Mouse (Mus musculus): ENCODE data around the gene Cenpp.
A peak's percentile ranks its signal among the peaks of the same experiment; 100 is the strongest.
"Not testable (repeated sequence)": the region's sequence is repeated elsewhere in the genome, so short reads cannot be mapped to it uniquely, and the experiment has no call there.

Gene Cenpp

DNA sequence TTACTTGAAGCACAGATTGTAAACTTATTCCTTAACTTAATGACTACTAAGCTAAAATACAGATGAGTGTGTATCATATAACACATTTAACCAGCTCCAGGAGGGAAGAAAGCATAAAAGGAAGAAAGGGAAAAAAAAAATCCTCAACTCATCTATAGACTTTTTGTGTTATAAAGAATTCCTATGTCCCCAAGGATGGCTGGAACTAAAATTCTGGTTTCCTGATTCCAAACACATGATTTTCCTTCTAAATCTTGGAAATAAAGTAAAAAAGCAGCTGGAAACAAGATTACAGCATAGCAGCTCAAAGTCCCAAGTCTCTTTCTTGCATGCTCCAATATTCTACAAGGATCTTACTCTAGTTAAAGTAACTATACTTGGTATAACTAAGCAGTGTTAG, 49.0 kb downstream of the Cenpp start:
- DNase-seq = no peak

DNA sequence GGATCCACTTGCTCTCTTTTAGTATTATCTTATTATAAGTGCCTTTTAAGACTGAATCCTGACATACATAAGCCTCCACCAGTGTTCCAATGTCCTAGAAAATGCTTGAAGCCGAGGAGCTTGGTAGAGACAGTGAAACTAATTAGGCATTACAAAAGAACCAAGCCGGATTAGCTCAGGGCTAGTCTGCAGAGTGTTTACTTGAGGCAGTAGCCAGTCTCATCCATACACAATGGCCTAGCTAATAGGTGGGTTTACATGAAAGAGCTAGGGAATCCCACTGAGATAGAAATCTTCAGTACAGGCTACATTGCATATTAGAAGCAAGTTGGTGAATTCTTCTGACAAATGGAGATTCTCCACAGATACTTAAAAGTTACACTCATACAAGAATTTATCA, 50.0 kb downstream of the Cenpp start:
- not testable (repeated sequence) for DNase-seq

DNA sequence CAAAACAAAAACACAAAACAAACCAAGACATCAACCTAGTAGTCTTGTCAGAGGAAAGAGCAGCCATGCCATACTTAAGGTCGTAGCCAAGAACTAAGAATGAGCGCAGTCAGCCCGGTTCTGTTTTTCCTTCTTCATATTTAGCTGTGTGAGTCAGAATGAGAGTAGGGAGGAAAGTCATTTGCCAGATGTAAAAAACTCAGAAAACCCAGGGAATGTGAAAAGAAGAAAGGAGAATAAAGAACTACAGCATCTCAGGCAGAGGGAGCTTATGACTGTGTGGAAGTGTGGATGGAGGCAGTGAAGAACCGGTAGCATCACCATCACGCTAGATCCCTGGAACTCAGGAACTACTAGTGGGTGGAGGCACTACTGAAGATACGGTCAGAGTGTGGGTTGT, 66.5 kb downstream of the Cenpp start:
- DNase-seq = no peak

DNA sequence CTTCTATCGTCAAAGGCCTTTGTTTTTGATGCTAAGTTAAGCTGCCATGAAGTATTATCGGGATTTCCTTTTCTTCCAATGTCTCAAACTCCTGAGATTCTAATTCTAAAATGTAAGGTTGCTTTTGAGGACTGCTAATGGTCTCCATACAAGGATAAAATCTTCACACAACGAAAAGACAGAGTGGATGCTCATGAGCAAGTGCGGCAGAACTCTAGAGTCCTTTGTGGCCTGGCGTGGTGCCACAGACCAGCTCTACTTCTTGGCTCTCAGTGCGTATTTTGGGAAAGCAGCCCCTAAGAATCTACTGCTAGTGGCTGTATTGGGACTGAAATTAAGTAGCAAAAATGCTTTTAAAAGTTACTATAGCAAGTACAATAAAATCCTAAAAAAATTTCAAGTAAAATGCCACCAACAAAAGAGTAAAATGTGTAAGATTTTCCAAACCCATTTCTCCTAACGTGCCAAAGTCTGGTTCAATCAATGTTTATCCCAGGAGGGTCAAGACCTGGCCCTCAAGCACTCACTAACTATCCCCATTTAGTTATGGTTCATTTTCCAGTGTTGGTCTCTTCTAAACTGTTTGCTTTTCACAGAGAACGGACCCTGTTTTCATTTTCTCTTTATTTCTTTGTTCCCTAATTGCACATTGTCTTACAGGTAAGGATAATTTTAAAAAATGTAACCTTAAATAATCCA, 68.1 kb downstream of the Cenpp start:
- peak; percentile 27 for DNase-seq

DNA sequence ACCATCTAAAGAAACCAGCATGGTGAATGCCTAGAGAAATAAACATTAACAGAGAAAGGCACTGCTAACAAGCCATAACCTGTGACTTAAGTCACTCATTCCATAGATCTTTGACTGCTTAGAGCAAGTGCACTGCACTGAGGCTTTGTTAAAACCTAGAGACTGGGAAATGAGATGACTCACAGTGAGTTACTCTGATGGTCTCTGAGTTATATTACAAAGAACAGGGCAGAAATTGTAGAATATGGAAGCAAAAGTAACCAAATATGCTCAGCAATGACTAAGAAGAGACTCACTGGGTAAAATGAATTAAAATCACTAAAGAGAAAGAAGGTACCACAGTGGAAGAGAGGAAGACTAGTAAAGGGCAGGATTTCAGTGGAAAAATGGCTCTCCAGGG, 68.7 kb downstream of the Cenpp start:
- DNase-seq = no peak

DNA sequence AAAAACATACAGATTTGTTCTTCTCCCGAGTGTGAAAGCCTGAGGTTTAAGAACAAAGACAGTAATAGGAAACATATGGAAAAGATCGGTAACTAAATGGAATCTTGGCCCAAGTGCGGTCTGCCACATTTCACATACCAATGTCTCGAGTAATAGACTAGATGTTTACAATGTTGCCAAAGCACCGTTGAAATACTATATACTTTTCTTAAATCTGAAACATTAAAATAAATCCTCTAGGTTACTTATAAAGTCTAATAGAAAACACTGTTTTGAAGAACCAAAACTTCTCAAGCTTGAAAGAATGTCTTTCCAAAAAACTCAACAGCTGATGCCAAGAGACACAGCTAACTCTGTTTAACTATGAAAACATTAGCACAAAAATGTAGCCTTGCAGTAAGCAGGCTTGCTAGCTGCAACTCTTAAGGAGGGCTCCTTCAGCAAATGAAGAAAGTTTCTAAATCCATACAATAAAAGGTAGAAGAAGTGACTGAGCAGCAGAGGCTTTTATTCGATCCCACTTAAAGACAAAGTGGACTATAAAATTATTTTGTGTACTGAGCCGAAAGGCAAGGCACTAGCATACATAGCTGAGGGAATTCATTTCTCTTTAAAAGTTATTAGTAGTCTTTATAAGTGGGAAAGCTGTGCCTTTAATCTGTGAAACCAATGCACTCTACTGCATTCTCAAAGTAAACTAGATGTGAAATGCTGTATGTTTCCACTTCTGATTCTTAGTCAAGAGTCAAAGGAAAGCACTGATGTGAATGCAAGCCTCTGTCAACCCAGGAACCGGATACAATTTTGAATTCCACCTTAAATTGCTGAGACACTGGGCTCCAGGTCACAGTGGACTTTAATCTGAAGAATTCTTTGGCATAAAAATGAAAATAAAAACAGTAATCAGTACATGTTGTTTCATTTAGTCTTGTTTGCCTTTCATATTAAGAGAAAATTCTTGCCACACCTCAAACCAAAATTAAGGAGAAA, 70.7 kb downstream of the Cenpp start, which contains the start of gene Omd:
TSS of gene Omd (plus strand) at position 922 of the 990 bp plus-strand sequence.
- no peak for DNase-seq

DNA sequence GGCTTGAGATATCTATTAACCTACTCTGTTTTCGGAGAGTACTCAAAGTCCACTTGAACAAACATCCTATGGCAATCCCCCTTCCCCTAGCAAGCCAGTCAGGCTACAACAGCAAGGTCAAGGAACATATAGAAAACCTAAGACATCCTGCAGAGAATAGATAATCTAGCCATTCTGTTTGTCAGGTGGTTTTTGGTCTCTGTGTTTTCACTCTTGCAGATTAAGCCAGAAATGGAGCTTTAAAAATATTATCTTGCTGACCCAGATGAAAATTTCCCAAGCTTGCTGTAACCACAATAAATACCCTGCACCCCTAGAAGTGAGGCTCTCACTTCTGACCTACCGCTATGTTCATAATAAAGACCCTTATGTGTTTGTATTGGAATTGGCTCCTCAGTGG, 81.2 kb downstream of the Cenpp start:
- DNase-seq = no peak

DNA sequence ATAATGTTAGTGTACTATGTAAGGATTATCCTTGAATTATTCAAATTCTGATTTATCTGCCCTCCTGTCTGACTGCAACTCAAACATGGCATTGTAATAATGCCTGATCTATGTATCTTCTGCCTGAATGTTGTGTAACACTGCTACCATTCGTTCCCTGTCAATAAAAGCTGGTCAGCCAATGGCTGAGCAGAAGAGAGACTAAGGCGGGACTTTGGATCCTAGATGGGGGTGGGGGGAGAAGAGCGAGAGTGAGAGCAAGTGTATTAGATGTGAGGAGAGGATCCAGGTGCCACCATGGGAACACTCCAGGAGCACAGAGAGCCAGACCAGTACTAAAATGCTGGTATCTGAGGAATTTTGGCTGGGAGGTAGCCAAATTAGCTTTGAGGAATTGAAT, 82.2 kb downstream of the Cenpp start:
- DNase-seq = no peak

DNA sequence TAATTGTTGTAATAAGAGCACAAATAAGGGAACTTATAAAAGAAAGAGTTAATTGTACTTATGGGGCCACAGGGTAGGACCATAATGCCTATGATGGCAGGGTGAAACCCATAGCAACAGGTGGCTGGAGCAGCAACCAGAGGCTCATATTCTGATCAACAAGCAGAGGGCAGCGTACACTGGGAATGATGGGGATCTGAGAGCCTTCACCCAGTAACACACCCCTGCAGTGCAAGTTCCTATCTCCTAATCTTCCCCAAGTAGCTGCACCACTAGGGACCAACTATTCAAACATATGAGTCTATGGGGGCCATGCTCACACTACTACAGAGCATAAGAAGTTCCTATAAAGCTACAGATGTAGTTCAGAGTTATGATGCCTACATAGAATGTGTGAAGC, 88.2 kb downstream of the Cenpp start:
- no peak for DNase-seq

DNA sequence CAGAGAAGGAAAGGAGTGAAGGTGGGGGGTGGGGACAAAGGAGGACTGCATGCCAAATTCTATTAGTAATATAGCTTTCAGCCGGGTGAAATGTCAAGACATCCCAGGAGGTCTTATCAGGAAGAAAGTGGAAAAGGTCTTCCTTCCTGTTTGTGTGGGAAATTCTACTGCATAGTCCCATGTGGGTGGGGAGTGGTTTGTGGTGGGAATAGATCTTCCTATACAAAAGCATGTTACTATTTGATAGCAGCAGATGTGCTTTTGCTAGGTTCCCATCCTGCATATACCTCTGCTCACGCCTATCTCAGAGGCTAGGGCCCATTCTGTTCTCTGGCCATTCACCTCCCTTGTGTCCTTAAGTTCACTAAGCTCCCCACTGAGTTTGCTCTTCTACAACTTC, 91.7 kb downstream of the Cenpp start:
- DNase-seq = no peak

DNA sequence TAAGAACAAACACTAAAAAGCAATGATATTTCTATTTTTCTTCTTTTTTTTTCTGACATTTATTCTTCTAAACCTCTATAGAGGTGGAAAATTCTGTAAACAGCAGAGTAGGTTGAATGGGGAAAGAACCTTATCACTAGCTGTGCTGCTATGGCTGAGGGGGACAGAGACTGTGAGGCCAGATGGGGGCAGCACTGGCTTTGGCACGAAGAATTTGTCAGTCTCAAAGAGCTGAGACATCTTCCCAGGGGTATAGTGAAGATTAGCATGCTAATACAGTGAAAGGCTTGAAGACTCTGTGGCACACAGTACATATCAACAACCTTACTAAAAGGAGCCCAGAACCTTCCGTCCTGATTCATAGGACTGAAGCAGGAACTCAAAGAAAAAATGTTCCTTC, 93.4 kb downstream of the Cenpp start:
- DNase-seq = peak; percentile 51

DNA sequence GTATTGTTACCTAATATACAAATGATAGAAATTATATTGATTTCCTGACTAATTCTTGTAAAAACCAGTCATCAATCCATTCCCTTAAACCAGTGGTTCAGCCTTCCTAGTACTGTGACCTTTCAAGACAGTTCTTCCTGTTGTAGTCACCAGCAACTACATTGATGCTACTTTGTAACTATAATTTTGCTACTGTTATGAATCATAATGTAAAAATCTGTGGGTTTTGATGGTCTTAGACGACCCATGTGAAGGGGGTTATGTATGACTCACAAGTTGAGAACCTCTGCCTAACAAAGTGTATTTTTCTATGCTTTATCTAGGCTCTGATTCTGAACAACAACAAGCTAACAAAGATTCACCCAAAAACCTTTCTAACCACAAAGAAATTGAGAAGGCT, 95.7 kb downstream of the Cenpp start:
- DNase-seq = no peak

DNA sequence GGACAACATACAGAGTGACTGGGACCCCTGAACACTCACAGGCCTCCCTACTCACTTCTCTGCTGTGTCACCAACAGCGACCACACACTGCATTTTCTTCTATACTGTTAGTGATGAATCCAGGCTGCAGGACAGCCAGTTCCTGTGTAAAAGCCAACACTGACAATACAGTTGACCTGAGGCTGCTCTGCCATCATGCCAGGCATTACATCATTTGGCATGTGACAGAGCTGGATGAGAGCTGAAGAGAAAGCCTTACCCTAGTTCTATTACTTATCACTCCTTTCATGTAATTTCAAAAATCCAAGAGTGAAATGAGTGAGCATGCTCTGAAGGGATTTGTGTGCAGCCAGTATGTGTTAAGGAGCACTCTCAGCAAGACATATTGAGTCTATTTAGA, 96.4 kb downstream of the Cenpp start:
- no peak for DNase-seq

DNA sequence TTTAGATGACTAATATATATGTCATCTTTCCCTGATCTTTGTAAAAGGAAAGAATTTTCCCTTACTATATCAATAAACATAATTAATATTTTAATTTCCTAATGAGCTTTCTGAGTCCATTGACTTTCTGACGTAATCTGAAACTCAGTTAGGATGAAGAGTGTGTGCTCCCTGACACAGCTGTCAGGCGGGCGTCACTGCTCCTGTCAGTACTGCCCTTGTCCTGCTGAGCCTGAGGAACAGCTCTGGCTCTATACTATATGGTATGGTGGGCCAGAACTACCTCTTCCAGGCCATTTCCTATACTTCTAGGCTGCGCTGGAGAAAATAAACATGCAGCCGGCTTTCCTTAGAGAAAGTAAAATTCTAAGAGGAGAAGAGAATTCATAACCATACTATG, 98.1 kb downstream of the Cenpp start:
- DNase-seq = no peak

DNA sequence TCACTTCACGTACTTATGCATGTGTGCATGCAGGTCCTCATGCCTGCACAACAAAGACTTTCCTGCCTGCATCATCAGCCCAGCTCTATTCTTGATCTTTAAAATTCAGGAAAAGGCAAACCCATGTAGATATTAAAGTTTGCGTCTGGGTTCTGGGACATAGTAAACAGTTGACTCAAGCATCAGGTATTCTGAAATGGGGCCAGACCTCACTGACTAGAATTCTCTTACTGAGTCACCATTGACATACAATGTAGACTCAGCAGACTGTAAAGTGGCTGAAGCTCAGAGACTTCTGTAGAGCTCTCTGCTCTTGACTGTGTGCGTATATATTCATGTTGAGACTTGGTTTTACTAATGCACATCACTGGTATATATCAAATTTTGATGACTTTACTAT, 103.0 kb downstream of the Cenpp start:
- DNase-seq = no peak

DNA sequence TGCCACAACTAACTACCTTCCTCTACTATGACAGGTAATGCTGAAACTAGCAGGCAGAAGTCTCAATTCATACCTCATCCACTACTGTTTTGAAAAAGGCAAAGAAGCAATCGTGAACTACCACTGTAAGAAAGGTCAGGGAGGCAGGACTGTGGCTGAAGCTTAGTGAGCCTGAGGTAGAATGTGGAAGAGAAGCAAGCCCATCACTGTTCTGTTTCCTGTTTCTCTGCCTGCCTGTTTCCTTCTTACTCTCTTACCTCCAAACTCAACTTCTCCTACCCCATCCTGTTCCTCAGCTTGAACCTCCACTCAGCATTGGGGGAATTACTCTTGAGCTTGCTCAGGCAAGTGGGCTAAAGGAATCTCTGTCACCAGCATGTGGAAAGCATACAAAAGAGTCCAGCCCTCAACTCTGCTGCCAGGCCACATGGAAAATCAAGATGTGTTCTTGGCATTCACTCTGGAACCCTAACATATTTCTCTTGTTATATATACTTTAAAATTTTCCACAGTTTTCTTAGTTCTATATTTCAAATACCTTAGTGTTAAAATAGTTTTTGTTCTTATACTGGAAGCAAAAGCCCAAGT, 104.9 kb downstream of the Cenpp start:
- no peak for DNase-seq

DNA sequence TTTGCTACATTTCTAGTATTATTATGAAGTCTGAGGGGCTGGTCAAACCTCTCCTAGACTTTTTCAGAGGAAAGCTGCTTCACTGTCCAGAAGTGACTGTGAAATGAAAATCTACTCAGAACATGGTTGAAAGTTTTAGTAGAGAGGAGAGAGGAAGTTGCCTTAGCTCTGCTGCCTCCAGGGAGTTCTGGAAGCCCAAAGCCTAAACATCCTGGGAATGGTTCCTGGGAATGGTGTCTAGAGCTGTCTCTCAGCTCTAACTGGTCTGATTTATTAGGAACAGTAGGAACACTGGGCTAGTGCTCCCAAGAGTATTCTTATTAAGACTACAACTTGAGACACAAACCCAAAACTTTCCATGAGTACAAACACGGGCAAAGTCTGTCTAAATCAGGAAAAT, 106.1 kb downstream of the Cenpp start:
- no peak for DNase-seq

DNA sequence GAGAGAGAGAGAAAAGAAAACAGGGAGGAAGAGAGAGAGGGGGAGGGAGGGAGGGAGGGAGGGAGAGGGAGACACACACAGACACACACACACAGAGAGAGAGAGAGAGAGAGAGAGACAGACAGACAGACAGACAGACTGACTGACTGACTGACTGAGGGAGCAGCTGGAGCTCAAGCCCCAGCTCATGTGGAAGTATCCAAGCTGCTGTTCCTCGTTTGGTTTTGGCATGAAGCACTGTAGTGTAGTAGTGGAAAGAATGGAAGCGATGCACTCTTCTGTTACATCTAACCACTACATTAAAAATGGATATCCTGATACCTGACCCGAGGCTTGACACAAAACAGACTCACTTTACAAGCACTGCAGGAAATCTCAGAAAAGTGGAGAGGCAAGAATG, 106.9 kb downstream of the Cenpp start:
- no peak for DNase-seq

DNA sequence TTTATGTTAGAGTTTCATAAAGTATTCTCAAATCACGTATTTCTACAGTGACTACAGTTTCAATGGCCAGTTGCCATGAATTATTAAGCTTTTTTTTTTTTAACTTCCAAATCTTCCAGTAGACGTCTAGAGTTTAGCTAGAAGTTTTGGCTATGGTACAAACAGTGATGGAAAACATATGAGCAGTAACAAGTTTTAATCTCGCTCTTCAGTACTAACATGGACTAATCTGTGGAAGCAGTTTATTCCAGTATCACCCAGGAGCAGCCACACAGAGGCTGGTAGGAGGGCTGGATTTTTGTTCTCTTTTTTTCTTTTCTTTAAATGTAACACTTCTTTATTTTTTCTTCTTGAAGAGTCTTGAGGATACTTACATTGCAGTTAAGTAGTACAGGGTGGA, 108.3 kb downstream of the Cenpp start, which contains the start of gene Aspn:
TSS of gene Aspn (plus strand) at position 165 of the 400 bp plus-strand sequence.
- no peak for DNase-seq

DNA sequence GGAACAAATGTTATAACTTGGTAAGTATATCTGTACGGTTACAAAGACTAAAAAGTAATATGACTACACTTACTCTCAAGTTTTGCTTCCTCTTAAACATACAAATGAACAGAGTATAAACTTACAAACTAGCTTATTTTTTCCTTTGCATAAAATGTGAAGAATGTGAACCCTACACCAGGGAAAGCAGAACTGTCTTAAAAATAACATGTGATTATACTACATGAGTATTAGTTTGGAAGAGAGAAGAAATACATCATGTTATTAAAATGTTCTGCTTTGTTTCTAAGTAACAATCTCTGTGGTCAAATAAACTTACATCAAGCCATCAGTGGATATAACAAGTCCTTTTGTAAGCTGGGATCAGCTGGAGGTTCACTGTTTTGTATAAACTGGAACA, 113.9 kb downstream of the Cenpp start:
- no peak for DNase-seq

DNA sequence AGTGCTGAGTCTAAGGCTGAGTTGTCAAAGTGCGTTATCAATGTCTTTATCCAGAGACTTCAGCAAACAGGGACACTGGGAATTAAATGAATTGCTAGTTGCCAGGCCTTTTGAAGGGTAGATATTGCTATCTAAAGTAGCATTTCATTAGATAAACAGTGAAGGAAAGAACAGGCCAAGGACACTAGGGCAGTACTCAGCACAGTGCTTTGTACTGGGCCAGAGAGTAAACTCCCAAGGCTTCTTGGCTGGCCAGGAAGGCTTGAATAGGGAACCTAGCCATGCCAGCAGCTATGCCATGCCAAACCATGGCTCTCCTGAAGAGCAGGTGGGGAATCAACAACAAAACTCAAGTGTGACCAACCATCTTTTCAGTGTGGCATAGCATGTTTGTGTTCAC, 115.6 kb downstream of the Cenpp start:
- no peak for DNase-seq

DNA sequence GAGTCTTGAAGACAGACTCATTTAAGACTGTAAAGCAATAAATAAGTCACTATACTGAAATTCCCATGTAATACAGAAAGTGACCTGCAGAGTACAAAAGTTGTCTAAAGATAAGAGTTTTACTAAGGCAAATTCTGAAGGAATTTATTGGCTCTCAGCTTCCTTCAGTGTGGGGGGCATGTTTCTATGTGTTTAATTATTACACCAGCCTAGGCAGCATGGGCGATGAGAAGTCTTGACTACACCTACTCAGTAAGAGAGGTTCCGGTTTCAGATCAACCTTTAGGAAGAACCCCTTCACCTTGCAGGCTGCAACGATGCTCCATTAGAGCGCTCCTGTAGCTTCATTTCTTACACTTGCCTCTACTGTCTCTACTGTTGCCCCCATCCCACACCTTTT, 121.9 kb downstream of the Cenpp start:
- no peak for DNase-seq

DNA sequence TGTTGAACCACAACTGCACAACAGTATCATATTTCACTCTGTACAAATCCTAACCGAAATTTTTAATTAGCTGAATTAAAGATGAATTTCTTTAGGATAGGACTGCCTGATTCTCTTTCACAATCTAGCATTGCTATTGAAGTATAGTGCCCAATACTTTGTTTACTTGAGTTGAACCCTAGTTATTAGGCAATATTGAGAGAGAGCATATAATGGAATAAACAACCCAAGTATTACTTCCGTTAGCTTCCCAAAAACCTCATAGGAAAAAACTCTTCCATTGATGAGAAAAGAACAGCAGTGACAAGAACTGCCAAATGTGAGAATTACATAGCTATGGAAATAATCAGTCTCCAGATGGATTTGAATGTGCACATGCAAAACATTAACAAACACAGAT, 126.3 kb downstream of the Cenpp start:
- no peak for DNase-seq

DNA sequence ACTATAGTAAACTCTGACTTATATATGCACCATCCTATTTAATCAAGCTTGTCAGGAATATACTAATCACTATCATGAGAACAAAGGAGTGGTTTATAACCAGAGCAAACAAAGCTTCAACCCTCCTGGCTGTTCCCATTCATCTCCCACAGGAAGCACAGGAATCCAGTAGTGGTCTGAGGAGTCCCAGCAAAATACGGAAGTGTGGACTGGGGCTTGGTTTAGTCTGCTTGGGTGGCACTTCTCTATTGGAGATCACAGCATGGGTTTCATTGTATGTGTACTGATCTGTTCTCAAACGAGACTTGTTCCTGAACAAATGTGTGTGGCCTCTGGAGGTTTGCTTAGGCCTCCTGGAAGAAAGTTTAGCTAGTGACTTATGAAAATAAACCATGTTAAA, 133.8 kb downstream of the Cenpp start:
- no peak for DNase-seq

All from kidney, adult 18-20 months (tissue).